Mouse (Mus musculus): ENCODE results near the gene Art4.

Art4 gene

DNA sequence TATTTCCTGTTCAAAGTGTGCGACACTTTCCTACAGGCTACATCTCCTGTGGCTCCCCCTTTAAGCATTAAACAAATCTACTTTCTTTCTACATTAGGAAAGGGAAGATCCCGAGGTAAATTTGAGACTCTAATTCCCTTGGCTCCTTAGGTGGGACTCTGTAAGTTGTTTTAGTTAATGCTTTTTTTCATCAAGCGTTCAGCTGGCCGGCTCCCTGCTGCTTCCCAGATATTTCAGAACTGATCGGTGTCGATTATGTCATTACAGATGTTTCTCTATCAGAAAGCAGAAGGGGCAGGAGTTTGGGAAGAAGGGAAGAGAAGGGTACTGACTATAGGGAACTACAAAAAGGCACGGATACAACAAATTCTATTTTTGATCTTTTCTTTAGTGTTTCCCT, 30.4 kb downstream of the Art4 start:
- DNase-seq (ENCODE audit: low spot score), result no peak

DNA sequence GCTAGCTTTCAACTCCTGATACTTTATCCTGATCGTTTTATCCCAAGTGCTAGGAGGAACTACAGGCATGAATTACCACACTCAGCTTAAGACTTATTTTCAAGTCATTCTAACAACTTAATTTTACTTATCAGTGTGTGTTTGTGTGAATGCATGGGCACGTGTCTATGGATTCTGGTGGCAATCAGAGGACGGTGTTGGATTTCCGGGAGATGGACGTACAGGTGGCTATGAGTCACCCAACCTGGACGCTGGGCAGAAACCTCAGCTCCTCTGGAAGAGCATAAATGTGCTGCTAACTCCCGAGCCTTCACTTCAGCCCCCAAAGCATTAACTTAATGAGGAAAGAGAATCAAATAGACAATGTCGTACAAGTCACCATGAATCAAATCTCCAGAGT, 32.5 kb downstream of the Art4 start:
- DNase-seq (ENCODE audit: low spot score), result no peak

DNA sequence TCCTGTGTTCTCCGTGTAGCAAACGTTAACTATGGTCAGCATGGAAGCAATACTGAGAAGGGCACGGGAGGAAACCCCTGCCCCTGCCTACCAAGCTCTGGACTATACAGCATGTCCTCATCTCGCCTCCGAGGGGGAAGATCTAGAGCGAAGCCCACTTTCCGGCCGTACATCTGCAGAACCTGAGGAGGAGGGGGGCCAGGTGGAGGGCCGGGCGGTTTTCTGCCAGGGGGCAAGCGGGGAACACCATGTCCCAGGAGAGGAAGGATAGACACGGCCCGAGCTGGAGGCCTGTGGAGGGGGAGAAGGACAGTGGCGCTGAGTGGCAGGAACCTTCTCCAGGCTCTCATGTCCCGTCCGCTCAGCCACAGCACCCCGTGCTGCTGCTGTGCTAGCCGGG, 36.4 kb downstream of the Art4 start:
- no peak for DNase-seq (ENCODE audit: low spot score)

DNA sequence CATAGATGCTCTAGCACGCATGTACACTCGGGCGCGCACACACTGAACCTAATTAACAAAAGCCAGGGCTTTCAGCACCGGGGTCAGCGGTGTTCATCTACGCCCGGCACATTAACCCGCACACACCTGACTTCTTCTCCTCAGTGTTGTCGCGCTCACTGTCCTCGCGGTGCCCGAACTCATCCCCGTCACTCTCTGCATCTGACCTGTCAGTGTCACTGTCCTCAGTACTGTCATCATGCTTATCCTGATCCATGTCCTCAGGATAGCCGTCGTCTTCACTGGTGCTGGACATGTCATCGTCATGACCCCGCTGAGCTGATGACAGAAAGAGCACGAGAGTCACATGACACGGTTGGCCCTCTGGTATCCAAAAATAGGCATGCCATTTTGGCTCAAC, 37.2 kb downstream of the Art4 start:
- DNase-seq (ENCODE audit: low spot score), result no peak

DNA sequence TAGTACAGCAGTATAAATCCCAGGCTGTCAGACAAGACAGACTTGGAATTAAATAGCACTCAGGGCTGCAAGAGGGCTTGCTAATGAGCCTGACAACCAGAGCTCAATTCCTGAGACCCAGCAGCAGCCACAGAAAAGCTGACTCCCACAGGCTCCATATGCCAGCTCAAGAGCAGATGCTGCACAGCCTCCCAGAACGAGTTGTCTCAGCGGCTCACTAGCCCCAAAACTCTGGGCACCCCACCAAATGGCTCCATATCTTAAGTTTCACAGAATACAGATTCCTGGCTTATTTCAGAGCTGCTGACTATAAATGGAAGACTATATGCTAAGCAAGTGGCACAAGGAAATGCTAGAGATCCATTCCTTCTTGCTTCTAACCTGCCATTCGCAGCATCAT, 40.0 kb downstream of the Art4 start:
- no peak for DNase-seq (ENCODE audit: low spot score)

DNA sequence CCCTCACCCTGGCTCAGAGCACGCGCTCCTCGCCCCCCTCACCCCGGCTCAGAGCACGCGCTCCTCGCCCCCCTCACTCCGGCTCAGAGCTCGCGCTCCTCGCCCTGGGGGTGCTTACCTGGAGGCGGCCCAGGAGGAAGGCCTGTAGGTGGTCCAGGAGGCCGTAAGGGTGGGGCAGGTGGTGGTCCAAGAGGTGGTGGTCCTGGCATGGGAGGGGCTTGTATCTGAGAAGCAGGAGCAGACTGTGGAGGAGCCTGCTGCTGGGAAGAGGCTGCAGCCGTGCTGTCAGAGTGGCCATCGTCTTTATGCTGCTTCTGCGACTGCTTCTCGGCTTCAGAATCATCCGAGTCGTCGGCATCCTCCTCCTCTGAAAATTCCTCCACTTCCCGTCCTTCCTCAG, 40.7 kb downstream of the Art4 start:
- DNase-seq (ENCODE audit: low spot score), result no peak

DNA sequence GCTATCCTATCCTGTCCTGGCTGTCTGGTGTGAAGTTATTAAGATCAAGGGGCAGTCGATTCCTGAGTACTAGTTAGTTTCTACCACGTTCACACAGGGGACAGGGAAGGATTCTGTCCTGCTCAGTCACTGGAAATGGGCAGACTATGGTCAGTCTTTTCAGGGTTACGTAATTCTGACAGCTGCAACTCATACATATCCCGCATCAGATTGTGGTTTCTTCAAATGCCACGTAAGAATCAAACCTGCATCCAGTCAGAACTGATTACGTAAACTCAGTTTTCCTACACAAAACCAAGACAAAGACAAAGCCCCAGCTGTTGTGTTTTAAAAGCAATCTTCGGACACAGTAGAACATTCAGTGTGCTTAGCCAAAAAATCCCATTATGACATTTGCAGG, 42.2 kb downstream of the Art4 start:
- DNase-seq (ENCODE audit: low spot score), result no peak

DNA sequence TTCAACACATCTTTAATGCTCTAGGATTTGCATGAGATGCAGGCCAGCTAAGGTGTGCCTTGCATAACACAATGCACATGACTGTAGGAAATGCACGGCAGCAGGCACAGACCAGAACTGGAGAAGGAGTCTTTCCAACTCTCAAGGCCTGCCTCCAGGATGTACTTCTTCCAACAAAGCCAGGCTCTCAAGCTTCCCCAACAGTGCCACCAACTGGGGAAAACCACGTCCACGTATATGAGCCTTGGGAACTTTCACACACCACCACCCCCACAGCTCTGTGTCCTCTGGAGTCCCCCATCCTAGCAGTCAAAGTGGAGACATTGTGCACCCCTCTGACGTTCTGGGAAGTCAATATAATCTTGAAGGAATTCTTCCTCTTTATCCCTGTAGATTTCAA, 44.4 kb downstream of the Art4 start:
- no peak for DNase-seq (ENCODE audit: low spot score)

DNA sequence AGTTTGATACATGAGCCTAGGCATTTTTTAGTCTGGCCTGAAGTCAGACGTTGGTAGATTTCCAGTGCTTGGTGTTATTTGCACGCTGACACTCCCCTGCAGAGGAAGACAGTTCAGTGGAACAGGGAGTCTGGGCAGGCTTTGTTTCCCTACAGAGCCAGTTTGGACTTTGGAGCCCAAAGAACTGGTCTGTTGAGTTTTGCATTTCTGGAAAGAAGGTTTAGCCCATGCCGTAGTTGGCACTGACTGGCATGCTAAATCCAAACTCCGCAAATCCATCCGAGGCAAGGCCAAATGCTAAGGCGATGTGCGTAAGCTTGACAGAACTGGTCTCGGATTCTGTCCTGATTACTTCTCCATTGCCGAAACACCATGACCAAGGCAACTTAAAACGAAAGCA, 46.3 kb downstream of the Art4 start:
- no peak for DNase-seq (ENCODE audit: low spot score)

DNA sequence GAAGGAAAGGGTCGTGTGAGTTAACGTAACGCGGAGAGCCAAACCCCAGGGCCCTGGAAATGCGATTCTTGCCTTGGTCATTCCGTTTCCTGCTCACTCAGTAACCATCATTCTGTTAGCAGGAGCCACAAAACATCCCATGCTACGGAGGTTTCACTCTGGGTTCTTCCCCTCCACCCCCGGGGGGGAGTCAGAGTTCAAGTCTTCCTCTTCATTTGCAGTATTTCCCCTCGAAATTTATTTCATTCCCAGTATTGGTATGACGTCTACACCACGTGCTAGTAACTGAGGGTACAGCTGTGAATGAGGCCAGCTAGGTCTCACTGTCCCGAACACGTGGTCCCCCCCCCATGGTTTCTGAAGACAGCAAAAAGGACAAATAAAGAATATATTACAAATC, 47.9 kb downstream of the Art4 start:
- DNase-seq (ENCODE audit: low spot score), result no peak

DNA sequence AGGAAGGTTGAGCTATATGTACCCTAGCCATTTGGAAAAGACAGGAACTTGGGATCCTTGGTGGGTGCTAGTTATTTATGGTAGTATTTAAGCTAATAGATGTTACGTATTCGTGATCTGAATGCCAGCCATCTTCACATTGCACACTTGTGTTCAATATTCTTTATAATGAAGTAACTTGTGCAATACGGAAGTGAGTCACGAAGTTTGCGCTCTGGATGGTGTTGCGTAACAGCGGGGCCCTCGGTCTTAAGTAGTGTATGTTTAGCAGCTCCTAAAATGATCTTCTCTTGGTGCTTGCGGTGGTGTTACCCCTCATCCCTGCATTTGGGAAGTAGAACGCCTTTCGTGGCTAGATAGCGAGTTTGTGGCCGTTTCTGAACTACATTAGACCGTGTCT, 48.5 kb downstream of the Art4 start:
- no peak for DNase-seq (ENCODE audit: low spot score)

DNA sequence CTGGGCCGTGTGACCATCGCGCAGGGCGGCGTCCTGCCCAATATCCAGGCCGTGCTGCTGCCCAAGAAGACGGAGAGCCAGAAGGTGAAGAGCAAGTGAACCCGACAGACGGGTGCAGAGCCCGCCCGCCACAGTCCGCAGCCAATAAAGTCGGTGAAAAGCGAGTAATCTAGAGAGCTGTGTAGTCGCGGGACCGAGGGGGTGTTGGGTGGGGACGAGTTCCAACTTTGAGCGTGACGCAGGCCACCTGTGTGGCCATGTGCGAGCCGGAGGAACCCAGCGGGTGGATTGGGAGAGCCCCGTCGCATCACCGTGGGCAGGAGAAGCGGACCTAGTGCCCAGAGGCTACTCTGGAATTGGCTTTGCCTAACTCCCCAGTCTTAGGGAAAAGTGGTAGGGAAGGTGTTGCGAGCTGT, 48.9 kb downstream of the Art4 start:
- DNase-seq (ENCODE audit: low spot score), result no peak

DNA sequence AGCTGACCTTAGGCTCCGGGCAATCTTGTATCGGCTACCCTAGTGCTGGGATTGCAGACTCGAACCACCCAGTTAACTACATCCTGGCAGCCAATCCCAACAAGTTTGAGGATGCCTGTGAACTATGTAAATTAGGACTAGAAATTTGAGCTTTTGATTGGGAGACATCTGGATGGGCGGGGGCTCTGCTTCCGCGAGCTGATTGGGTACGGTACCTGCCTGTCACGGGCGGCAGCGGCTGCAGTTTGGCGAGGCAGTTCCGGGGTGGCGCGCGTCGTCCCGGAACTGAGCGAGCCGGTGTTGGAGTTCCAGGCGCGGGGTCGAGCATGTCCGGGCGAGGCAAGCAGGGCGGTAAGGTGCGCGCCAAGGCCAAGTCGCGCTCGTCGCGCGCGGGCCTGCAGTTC, 49.5 kb downstream of the Art4 start, which contains the start of gene H2afj:
Gene H2afj, plus strand, starts transcription at position 231 of the 404 bp plus-strand sequence.
- peak; percentile 97 for DNase-seq (ENCODE audit: low spot score)

DNA sequence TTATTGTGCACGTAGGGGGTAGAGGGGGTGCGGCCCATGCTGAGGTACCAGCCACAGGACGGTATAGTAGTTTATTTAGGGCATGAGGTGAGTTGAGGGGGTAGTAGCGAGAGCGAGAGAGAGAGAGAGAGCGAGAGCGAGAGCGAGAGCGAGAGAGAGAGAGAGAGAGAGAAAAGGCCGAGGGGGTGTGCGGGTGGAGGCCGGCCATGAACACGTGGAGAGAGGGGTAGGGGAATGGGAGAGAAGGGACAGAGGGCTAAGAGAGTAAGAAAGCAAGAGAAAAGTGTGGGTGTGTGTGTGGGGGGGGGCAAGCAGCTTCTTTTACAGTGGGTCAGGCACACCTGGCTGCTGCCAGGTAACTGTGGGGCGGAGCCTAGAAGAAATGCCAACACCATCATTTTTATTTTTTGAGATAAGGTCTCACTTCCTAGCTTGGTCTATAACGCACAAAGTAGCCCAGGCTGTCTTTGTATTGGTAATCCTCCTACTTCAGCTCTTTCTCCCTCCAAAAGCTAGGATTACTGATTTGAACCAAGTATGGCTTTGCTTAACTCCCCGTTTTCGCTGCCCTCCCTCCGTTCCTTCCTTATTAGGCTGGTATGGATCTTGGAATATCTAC, 50.0 kb downstream of the Art4 start:
- DNase-seq (ENCODE audit: low spot score), result no peak

DNA sequence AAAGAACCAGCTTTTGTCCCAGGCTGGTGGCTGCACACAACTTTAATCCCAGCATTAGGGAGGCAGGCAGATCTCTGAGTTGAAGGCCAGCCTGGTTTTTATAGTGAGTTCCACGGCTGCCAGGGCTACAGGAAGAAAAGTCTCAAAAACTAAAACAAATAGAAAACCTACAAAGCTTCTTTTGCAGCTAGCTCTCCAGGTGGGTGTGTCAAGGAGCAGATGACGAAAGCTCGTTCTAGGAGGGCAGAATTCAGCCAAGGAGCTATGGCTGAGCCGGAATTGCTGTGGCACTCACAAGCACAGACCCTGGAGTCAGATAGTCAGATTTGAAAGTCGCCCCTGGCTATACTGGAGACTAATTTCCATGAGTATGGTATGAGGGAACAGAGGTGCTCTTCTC, 50.7 kb downstream of the Art4 start:
- no peak for DNase-seq (ENCODE audit: low spot score)

DNA sequence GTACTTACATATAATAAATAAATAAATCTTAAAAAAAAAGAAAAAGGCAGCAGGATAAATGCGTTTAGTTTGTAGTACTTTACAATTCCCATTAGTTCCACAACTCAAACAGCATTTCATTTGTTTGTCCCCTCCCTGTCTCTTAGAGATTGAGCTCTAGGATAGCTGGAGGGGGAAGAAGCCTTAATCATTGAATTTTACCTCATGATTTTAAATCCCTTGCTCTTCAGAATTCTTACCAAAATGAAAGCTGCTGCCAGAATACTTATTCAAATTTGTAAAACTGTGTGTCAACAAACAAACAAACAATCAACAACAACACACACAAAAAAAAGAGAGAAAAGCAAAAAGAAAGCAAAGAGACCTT, 52.1 kb downstream of the Art4 start:
- no peak for DNase-seq (ENCODE audit: low spot score)

DNA sequence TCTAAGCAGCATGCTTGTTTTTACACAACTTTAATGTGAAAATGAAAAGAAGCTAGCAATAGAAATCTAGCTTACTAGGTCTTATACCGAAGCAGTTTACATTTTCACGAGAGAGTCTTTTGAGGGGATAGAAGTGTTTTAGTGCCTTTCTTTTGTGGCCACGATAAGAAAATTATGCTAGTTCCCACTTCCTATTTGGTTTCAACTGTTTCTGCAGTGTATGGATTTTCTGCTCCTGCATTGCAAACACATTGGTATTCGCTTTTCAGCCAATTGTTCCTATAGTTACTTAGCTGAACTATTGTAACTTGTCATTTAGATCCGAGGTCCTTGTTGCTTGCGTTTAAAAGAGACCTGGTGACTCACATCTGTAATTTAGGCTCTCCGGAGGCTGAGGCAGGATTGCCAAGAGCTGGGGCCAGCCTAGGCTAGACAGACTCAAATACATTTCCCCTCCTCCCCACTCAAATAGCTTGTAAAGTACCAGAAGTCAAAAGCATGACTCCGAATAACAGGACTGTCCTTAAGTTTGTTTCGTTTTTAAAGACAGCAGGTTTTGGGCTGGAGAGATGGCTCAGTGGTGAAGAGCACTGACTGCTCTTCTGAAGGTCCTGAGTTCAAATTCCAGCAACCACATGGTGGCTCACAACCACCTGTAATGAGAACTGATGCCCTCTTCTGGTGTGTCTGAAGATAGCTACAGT, 52.7 kb downstream of the Art4 start:
- peak; percentile 33 for DNase-seq (ENCODE audit: low spot score)

DNA sequence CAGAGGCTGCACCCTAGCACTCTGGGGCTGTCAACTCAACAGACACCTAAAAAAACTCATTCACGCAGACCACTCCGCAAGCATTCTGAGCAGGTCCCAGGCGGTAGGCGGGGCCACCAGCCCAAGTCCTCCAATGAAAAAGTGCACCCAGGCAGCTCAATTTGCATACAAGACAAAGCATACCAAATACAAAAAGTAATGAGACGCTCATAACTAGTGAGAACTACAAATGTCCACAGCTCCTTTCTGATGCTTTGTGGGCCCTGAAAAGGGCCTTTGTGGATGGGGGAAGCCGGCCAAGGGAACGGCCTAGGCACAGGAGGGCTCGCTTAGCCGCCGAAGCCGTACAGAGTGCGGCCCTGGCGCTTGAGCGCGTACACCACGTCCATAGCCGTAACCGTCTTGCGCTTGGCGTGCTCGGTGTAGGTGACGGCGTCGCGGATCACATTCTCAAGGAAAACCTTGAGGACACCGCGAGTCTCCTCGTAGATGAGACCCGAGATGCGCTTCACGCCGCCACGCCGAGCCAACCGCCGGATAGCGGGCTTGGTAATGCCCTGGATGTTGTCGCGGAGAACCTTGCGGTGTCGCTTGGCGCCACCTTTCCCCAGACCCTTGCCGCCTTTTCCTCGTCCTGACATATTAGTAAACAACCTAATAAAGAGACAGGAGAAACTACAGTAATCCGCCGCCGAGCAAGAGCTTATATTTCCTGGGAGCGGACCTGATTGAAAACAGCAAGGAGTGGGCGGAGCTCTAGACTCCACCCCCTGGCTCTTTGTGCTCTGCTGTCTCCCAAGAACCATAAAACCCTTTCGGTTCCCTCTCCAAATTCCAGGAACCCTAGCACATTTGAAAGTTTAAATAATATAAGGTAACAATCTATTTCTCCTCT, 53.5 kb downstream of the Art4 start, which contains the start of gene Hist4h4:
Gene Hist4h4, minus strand, starts transcription at position 677 of the 895 bp plus-strand sequence.
- peak; percentile 91 for DNase-seq (ENCODE audit: low spot score)

DNA sequence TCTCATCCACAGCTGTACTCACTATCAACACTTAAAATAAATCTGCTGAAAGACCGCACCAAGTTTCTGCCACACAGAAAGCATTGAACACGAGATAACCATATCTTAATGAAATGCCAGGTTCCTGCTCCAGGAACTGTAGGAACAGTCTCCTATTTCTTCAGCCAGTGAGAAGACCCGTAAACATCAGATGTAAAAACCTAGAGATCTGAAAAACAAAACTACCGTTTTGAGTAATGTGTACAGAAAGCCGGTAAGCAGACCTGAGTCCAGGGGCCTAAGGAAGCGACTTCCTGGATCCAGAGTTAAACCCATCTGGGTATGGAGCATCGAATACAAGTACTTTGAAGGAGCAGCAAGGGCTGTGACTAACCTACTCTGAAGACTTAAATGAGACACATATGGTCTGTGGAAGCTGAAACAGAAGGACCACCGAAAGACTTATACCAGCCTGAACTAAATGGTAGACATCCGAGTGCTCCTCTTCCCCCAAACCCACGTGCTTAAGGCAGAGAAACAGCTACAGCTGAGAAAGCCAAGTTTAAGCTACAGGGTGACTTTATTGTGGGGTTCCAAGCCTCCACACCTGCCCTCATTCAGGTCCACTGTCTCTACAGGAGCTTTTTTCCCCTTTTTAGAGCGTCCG, 54.3 kb downstream of the Art4 start:
- no peak for DNase-seq (ENCODE audit: low spot score)

DNA sequence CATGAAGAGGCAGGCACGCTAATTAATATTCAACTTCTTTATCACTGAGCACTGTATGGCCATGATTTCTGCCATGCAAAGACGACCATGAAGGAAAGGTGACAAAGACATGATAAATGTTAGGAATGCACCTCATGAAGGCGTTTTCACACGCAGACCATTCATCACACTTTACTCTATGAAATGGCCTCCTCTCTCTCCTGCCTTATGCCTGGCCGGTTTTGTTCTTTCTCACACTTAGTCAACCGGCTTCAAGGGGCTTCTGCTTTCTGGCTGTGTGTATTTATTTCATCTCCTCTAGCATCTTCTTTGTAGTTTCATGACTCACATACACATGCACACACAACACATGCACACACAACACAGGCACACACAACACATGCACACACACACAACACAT, 56.3 kb downstream of the Art4 start:
- DNase-seq (ENCODE audit: low spot score), result no peak

DNA sequence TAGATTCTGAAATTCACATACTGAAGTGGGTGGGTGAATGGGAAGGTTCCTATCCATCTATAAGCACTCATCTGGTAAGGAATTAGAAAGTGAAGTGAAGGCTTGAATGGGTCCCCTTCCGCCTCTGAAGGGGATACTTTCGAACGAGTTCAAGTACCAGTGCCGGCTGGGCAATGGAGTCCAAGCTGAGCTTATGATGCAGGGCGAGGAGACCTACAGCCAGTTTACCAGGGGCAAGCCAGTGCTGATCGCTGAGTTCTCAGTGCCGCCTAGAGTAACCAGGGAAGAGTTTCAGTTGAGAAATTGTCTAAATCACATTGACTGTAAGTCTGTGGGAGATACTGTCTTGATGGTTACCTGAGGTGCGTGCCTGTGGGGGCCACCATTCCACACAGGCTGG, 56.8 kb downstream of the Art4 start:
- no peak for DNase-seq (ENCODE audit: low spot score)
